Mouse (Mus musculus): ENCODE data around the gene Vwa3a. TPM values are rescaled to one million over a fixed set of nuclear protein-coding genes. Genes with fewer than 3 reads are reported as not detected.
A peak's percentile ranks its signal among the peaks of the same experiment; 100 is the strongest.

Vwa3a gene
- polyA plus RNA-seq, 1 experiment from 2014 or later: 0.13 TPM

DNA sequence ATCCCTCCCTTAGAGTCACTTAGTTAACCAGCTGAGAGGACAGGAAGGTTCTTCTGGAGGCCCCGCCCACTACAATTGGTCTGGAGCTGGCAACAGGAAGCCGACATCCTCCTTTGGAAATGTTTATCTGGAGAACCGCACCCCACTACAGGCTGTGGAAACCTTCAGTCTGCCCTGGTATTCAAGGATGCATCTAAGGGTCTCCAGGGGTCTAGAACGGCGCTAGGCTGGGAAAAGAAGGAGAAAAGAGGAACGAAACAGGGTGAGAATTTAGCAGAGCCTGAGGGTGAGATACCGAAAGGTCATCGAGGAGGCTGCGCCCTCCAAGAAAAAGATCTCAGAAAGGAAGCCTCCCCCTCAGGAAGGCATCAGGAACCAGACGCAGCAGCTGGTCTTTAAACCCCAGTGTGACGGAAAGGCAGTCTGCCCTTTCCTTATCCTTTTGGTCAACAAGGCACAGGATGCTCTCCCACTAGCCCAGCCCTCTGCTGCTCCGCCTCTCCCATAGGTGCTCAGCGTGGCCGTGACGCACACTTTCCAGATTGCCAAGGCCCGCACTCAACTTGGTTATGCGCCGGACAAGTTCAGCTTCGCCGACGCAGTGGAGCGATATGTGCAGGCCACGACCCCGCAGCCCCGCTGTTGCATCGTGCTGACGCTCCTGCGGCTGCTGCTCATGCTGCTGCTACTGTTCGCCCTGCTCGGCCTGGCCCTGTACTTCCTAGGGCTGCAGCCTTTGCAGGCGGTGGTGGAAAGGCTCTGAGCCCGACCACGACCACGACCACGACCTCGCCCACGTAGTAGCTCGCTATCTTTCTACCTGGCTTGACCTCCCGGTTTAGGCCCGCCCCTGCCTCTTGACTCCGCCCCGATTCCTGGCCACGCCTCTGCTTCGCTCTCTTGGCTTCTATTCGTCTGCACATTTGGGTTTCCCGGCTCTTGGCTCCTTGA lies 91.6 kb downstream of the Vwa3a start:
- Histone ChIP-seq H3K27me3 (ENCODE audit: low read depth, poor library complexity, severe bottlenecking) (peaks cover 38% of the 10 kb centered on the region), H3K9me3 (replicated peaks) (no peaks in the 10 kb centered on the region), H3K4me3 (peak overlapping the region; percentile 74), H3K4me1 (peaks cover 20% of the 10 kb centered on the region), H3K36me3 (no peaks in the 10 kb centered on the region), H3K27ac (peak overlapping the region; percentile 67)
- DNase-seq (ENCODE audit: low spot score): peak; percentile 69
- 1% methylated on average over 46 of the region's 46 CpGs for WGBS

- WGBS: 63% methylated on average over 6 of the region's 6 CpGs
- Histone ChIP-seq H3K4me3 (peak overlapping the region; percentile 69), H3K4me1 (peaks cover 24% of the 10 kb centered on the region), H3K9me3 (replicated peaks) (no peaks in the 10 kb centered on the region), H3K27me3 (ENCODE audit: low read depth, poor library complexity, severe bottlenecking) (peaks cover 30% of the 10 kb centered on the region), H3K36me3 (no peaks in the 10 kb centered on the region), H3K27ac (peak overlapping the region; percentile 16)
- DNase-seq (ENCODE audit: low spot score): no peak
These were observed 95.3 kb downstream of the Vwa3a start for GRCm38 (mm10) chr7:120834426-120834825.

DNA sequence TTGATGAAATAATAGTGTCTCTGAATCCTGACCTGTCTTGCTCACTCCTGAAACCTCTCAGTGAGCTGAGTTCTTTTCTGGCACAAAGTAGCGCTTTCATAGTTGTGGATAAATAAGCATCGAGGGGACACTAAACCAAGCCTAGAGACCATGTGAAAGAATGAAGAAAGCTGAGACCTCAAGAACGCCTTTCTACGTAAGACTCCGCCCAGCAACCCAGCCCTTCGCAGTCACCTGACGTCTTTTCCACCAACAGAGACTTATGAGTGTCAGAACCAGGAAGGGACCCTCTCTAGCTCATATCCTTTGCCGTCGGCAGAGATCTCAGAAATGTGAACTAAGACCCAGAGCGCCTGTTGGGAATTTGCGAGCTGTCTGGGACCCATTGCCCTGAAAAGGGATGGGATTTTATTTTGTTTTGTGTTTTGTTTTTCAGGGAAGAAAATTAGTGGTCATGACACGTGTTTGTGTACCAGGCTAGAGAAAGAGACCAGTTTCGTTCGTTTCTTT lies 95.8 kb downstream of the Vwa3a start:
- H3K27me3 ChIP-seq (ENCODE audit: low read depth, poor library complexity, severe bottlenecking): peaks cover 25% of the 10 kb centered on the region
- H3K4me1 ChIP-seq: peaks cover 24% of the 10 kb centered on the region
- WGBS: 26% methylated on average over 14 of the region's 14 CpGs
- H3K9me3 ChIP-seq (replicated peaks): no peaks in the 10 kb centered on the region
- peak overlapping the region; percentile 69 for H3K4me3 ChIP-seq
- peak overlapping the region; percentile 16 for H3K27ac ChIP-seq
- H3K36me3 ChIP-seq: no peaks in the 10 kb centered on the region
- peak; percentile 67 for DNase-seq (ENCODE audit: low spot score)

GRCm38 (mm10) chr7:120835449-120836359 lies 96.6 kb downstream of the Vwa3a start:
- Histone ChIP-seq H3K9me3 (replicated peaks) (no peaks in the 10 kb centered on the region), H3K4me3 (peak overlapping the region; percentile 69), H3K27me3 (ENCODE audit: low read depth, poor library complexity, severe bottlenecking) (peaks cover 17% of the 10 kb centered on the region), H3K36me3 (no peaks in the 10 kb centered on the region), H3K4me1 (peaks cover 17% of the 10 kb centered on the region), H3K27ac (peak overlapping the region; percentile 73)
- DNase-seq (ENCODE audit: low spot score): peak; percentile 92
- 2% methylated on average over 41 of the region's 41 CpGs for WGBS

DNA sequence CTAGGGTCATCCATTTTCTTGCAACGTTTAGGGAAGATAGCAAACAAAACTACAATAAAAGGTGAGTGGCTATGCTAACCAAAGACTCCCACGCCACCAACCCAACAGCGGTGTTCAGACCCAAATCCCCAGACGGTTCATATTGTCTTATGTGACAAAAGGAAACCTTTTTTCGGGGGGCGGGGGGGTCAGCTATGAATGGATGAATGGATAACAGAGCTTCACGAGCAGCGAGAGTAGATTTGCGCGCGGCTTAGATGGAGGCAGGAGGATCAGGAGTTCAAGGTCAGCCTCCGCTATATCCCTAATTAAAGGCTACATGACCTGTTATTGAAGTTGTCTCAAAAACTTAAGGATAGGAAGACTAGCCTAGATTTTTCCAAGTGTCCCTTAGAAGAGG lies 97.2 kb downstream of the Vwa3a start:
- Histone ChIP-seq H3K36me3 (no peaks in the 10 kb centered on the region), H3K9me3 (replicated peaks) (no peaks in the 10 kb centered on the region), H3K27ac (no peak overlapping the region), H3K27me3 (ENCODE audit: low read depth, poor library complexity, severe bottlenecking) (peaks cover 12% of the 10 kb centered on the region), H3K4me1 (peaks cover 11% of the 10 kb centered on the region), H3K4me3 (peak overlapping the region; percentile 69)
- DNase-seq (ENCODE audit: low spot score): peak; percentile 55
- WGBS: 7% methylated on average over 12 of the region's 12 CpGs

DNA sequence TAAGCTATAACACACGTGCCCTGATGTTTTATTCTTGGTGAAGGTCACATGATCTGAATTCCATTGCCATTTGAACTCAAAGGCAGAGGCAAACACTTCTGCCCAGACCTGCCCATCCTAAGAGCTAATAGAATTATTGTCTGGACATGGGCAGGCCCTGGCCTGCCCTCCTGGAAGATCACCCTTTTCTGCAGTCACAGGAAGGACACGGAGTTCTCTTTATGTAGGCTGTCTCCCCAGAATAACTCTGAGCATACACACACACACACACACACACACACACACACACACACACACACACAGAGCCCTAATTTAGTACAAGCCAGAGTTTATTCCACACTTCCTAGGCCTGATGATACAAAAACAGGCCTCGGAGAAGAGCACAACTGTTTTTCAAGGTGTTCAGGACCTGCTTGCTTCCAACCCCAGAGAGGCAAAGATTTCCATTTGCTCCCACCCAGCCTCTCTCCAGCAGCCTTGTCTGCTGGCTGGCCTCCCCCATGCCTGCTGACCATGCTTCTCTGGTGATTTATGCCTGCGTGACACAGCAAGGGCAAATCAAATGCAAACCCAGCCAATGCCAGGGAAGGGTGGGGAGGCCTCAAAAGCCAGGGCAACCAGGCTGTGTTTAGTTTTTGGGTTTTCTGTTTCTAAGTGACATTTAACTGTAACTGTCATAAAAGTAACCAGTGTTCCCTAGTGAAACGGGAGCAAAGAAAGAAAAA lies 99.5 kb downstream of the Vwa3a start:
- Histone ChIP-seq H3K27ac (0 out of 2 replicates have a peak overlapping the region, but pooled peaks have one; percentile 1), H3K9me3 (replicated peaks) (no peaks in the 10 kb centered on the region), H3K27me3 (ENCODE audit: low read depth, poor library complexity, severe bottlenecking) (no peaks in the 10 kb centered on the region), H3K4me3 (no peak overlapping the region), H3K4me1 (peaks cover 19% of the 10 kb centered on the region), H3K36me3 (no peaks in the 10 kb centered on the region)
- 72% methylated on average over 5 of the region's 5 CpGs for WGBS
- DNase-seq (ENCODE audit: low spot score): no peak

GRCm38 (mm10) chr7:120839786-120840185 lies 100.7 kb downstream of the Vwa3a start:
- no peak for DNase-seq (ENCODE audit: low spot score)
- 76% methylated on average over 2 of the region's 2 CpGs for WGBS
- Histone ChIP-seq H3K4me1 (peaks cover 27% of the 10 kb centered on the region), H3K4me3 (no peak overlapping the region), H3K27me3 (ENCODE audit: low read depth, poor library complexity, severe bottlenecking) (peaks cover 10% of the 10 kb centered on the region), H3K9me3 (replicated peaks) (no peaks in the 10 kb centered on the region), H3K27ac (no peak overlapping the region), H3K36me3 (no peaks in the 10 kb centered on the region)

- peaks cover 31% of the 10 kb centered on the region for H3K4me1 ChIP-seq
- H3K36me3 ChIP-seq: peaks cover 9% of the 10 kb centered on the region
- WGBS: 3% methylated on average over 35 of the region's 35 CpGs
- no peaks in the 10 kb centered on the region for H3K9me3 ChIP-seq (replicated peaks)
- H3K27ac ChIP-seq: peak within 1 kb of the TSS; percentile 89
- DNase-seq (ENCODE audit: low spot score): peak; percentile 93
- peak within 1 kb of the TSS; percentile 66 for H3K4me3 ChIP-seq
- H3K27me3 ChIP-seq (ENCODE audit: low read depth, poor library complexity, severe bottlenecking): peaks cover 18% of the 10 kb centered on the region
These were observed 103.4 kb downstream of the Vwa3a start, which contains the start of gene Eef2k for GRCm38 (mm10) chr7:120842345-120843036. TSS of gene Eef2k (plus strand) at chr7:120842831.

DNA sequence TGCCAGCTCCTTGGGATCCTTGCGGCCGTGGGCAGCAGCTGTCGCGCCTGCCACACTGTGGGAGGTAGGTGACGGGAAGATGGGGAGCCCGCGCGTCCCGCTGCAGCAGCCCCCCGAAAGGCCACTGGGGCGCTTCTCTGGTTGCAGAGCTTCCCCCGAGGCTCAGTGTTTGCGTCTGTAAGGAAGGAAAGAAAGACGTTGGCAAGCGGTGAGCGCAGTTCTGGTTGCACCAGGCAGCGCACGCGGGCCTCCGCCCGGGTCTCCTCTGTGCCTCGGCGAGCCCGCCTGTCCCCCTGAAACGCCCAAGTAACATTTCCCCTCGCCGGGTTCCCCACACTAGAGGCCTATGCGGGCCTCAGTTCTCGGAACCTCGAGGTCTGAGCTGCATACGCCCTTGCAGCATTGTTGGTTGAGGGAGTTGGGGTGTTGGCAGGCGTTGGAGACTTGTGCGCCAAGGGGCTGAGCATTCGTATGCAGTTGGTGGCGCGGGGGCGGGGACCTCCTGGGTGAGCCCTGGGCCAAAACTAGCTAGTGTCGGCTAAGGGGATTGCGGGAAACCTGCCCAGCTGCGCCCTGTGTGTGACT lies 104.0 kb downstream of the Vwa3a start:
- DNase-seq (ENCODE audit: low spot score): peak; percentile 85
- Histone ChIP-seq H3K27me3 (ENCODE audit: low read depth, poor library complexity, severe bottlenecking) (peaks cover 18% of the 10 kb centered on the region), H3K27ac (peak overlapping the region; percentile 89), H3K9me3 (replicated peaks) (no peaks in the 10 kb centered on the region), H3K36me3 (peaks cover 15% of the 10 kb centered on the region), H3K4me3 (peak overlapping the region; percentile 66), H3K4me1 (peaks cover 31% of the 10 kb centered on the region)
- WGBS: under 1% methylated on average over 40 of the region's 40 CpGs

DNA sequence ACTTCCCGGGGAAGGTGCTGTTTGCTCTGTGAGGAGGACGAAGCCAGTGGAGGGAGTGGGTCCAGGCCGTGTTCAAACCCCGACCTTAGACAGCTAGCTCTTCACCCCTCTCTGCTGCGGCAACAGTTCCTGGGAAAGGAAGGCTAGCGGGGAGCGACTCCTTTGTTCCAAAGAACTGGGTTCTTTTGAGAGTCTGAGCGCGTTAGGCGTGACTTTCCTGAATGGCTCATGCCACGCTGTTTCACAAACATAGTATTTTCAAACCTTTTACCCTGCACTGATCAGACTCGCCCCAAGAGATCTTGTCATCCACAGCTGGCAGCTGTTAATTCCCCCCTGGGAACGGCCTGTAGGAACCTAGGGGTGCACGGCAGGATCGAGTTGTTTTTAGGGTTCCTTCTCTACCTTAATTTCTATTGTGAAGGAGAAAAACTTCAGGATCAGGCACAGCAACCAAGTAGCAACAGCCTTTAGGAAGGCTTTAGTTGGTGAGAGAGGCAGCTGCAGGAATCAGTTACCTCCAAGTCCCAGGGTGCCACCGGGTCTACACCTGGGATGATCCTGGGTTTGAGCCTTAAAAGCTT lies 104.8 kb downstream of the Vwa3a start:
- 2% methylated on average over 16 of the region's 16 CpGs for WGBS
- H3K36me3 ChIP-seq: peaks cover 15% of the 10 kb centered on the region
- peak overlapping the region; percentile 89 for H3K27ac ChIP-seq
- peaks cover 18% of the 10 kb centered on the region for H3K27me3 ChIP-seq (ENCODE audit: low read depth, poor library complexity, severe bottlenecking)
- peak overlapping the region; percentile 66 for H3K4me3 ChIP-seq
- DNase-seq (ENCODE audit: low spot score): no peak
- H3K4me1 ChIP-seq: peaks cover 27% of the 10 kb centered on the region
- H3K9me3 ChIP-seq (replicated peaks): no peaks in the 10 kb centered on the region

- Histone ChIP-seq H3K27ac (peak overlapping the region; percentile 89; the same call in 1 of the 2 replicates), H3K36me3 (peaks cover 15% of the 10 kb centered on the region), H3K4me3 (peak overlapping the region; percentile 66), H3K4me1 (peaks cover 27% of the 10 kb centered on the region), H3K27me3 (ENCODE audit: low read depth, poor library complexity, severe bottlenecking) (peaks cover 18% of the 10 kb centered on the region), H3K9me3 (replicated peaks) (no peaks in the 10 kb centered on the region)
- DNase-seq (ENCODE audit: low spot score): peak; percentile 48
- 7% methylated on average over 9 of the region's 9 CpGs for WGBS
These were observed 105.6 kb downstream of the Vwa3a start for GRCm38 (mm10) chr7:120844689-120845088.

All from limb, embryonic 10.5 days (tissue).